In the genomic region with DNA sequence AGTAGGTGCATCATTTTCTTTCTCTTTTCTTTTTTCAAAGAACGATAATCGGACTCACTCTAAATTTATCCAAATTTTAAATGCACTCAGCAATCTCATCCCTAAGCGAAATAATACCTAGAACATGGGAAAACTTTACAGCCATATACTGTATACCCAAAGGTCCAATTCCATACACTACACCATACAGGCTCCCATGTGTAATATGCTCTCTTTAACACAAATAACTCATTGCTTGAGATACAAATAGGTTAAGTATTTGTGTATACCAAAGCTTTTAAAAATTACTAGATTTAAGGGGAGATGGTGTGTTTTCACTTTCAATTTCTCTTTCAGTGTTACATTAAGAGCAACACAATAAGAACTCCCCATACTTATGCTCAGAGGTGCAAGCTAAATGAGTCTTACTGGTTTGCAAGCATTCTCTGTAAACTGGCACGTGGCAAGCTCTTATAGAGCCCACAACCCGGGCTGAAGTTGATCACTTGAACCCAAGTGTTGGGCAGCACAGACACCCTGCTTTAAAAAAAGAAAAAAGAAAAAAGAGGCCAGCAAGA, we compare ENCODE assay signal across 8 mouse cellular contexts. TPM values are rescaled to one million over a fixed set of nuclear protein-coding genes. Genes with fewer than 3 reads are reported as not detected.
A peak's percentile ranks its signal among the peaks of the same experiment; 100 is the strongest.
DNase-seq lines count a peak whose midpoint lies in the region; ATAC-seq and TF ChIP-seq lines count a peak whose summit lies in the region.

No protein-coding gene starts in this region.

- no peak for DNase-seq in kidney, postnatal 0 days (ENCODE audit: low spot score)
- no peak for DNase-seq in kidney, postnatal 36 days
- peak; percentile 3 to 11 for DNase-seq in heart, postnatal 10 days
- peak; percentile 7 for DNase-seq in lung, postnatal 36 days
- DNase-seq in right cerebral cortex, postnatal 25 days: no peak
- DNase-seq in layer of hippocampus, adult 8-10 months (ENCODE audit: low spot score in 2 of 2): no peak

- H3K27ac ChIP-seq in kidney, postnatal 0 days: 0 out of 2 replicates have a peak overlapping the region, but pooled peaks have one; percentile 21
- H3K27ac ChIP-seq in brown adipose tissue, adult 24 weeks (replicated peaks; ENCODE audit: low read depth, low read length): peak overlapping the region; percentile 82

- TF ChIP-seq CTCF in kidney, postnatal 0 days (IDR thresholded peaks at IDR 0.05; ENCODE audit: low read depth): no peak

- H3K27me3 ChIP-seq in kidney, postnatal 0 days (ENCODE audit: insufficient read depth, low read length): no peaks in the 10 kb centered on the region

- no peaks in the 10 kb centered on the region for H3K9me3 ChIP-seq in kidney, postnatal 0 days (replicated peaks; ENCODE audit: low read length)

- intact Hi-C loops in heart, postnatal 10 days (cut with DNase I): loop anchor here (2.0 to 5.0 kb wide), 2 partner anchors 80 to 137 kb away; a partner anchor contains a TSS

- 0 out of 2 replicates have a peak, but pooled peaks cover 3% of the 10 kb centered on the region for H3K4me1 ChIP-seq in kidney, postnatal 0 days (replicated peaks; ENCODE audit: insufficient read depth, low read length)
- H3K4me1 ChIP-seq in brown adipose tissue, adult 24 weeks (ENCODE audit: control insufficient read depth, insufficient read depth, insufficient read length, low read length): no peaks in the 10 kb centered on the region

- H3K4me2 ChIP-seq in kidney, postnatal 0 days (ENCODE audit: low read length): peak overlapping the region; percentile 82

- no peaks in the 10 kb centered on the region for H3K36me3 ChIP-seq in kidney, postnatal 0 days (ENCODE audit: insufficient read depth, low read length)

- ATAC-seq in kidney, postnatal 0 days (replicated peaks; ENCODE audit: low FRiP score, low read depth): peak; percentile 57
- no peak for ATAC-seq in megakaryocyte-erythroid progenitor cell, adult 5-6 weeks (replicated peaks; ENCODE audit: low FRiP score, low TSS enrichment, poor library complexity, severe bottlenecking)

- peak overlapping the region; percentile 72 for H3K4me3 ChIP-seq in kidney, postnatal 0 days (replicated peaks; ENCODE audit: low read depth, low read length)
- H3K4me3 ChIP-seq in brown adipose tissue, adult 24 weeks (ENCODE audit: insufficient read depth, low read depth, low read length): peak overlapping the region; percentile 80

- WGBS in kidney, postnatal 0 days: 46% methylated on average over 5 of the region's 5 CpGs

- no peak overlapping the region for H3K9ac ChIP-seq in kidney, postnatal 0 days (ENCODE audit: low read depth, low read length)

RNA-seq across cellular contexts. Expression of a gene that starts 0.4 kb away (rescaled TPM):
- 24.6 and 24.8 TPM in 2 replicates for polyA plus RNA-seq in kidney, postnatal 0 days (2015; fragmentation: Nextera tagmentation; extraction: Ambion mirVana)
- 46.9 and 79.7 TPM in 2 replicates for polyA plus RNA-seq in brown adipose tissue, adult 24 weeks (2012; ENCODE audit: insufficient read depth, insufficient read length, missing spikeins)
- total RNA-seq in heart, postnatal 10 days (2021): 10 to 100 TPM in 1 of 2 experiments, 1 to 10 TPM in 1; 9.5 to 10.3 TPM
- total RNA-seq in megakaryocyte-erythroid progenitor cell, adult 5-6 weeks (2014; fragmentation: Nextera tagmentation): 71.4 and 90.7 TPM in 2 replicates
- total RNA-seq in megakaryocyte-erythroid progenitor cell, adult 5-6 weeks (2017): 63.8 and 68.1 TPM in 2 replicates
- total RNA-seq in layer of hippocampus, adult 8-10 months (2022): 10 to 100 TPM; 16.3 to 21.6 (median 17.2) TPM

RNA-seq across cellular contexts. Expression of a gene that starts 37.9 kb away (rescaled TPM):
- polyA plus RNA-seq in kidney, postnatal 0 days (2015; fragmentation: Nextera tagmentation; extraction: Ambion mirVana): 0.31 and 0.50 TPM in 2 replicates
- not detected in 2 replicates for polyA plus RNA-seq in brown adipose tissue, adult 24 weeks (2012; ENCODE audit: insufficient read depth, insufficient read length, missing spikeins)
- total RNA-seq in heart, postnatal 10 days (2021): not detected
- total RNA-seq in megakaryocyte-erythroid progenitor cell, adult 5-6 weeks (2014; fragmentation: Nextera tagmentation): 0.96 TPM in 1 of 2 replicates, not detected in the other
- total RNA-seq in megakaryocyte-erythroid progenitor cell, adult 5-6 weeks (2017): 0.99 TPM in 1 of 2 replicates, not detected in the other
- total RNA-seq in layer of hippocampus, adult 8-10 months (2022): 1 to 10 TPM; 2.2 to 2.9 (median 2.6) TPM

RNA-seq across cellular contexts. Expression of a gene that starts 52.0 kb away (rescaled TPM):
- polyA plus RNA-seq in kidney, postnatal 0 days (2015; fragmentation: Nextera tagmentation; extraction: Ambion mirVana): 0.70 and 0.92 TPM in 2 replicates
- not detected in 2 replicates for polyA plus RNA-seq in brown adipose tissue, adult 24 weeks (2012; ENCODE audit: insufficient read depth, insufficient read length, missing spikeins)
- total RNA-seq in heart, postnatal 10 days (2021): not detected
- 0.98 TPM in 1 of 2 replicates, not detected in the other for total RNA-seq in megakaryocyte-erythroid progenitor cell, adult 5-6 weeks (2014; fragmentation: Nextera tagmentation)
- not detected in 2 replicates for total RNA-seq in megakaryocyte-erythroid progenitor cell, adult 5-6 weeks (2017)
- total RNA-seq in layer of hippocampus, adult 8-10 months (2022): not detected

Comparison
In these comparisons a context has a peak if more than half of its experiments do, and no peak if none do; other contexts are left out.
1. DNase-seq: peak in heart, postnatal 10 days (2 of 2) and lung, postnatal 36 days (single experiment); none in kidney, postnatal 0 days (single experiment), kidney, postnatal 36 days (0 of 2), right cerebral cortex, postnatal 25 days (single experiment) and layer of hippocampus, adult 8-10 months (0 of 2).